Mouse (Mus musculus) layer of hippocampus, adult 8-10 months (tissue): ENCODE measurements around the gene Ktn1. TPM values are rescaled to one million over a fixed set of nuclear protein-coding genes. Genes with fewer than 3 reads are reported as not detected.

Experiments used
- DNase-seq, 2 experiments: peaks; one replicate each; pipeline ENCODE4 v3.0.0; 2022; ENCODE audit warnings: low spot score in 2 of 2
- total RNA-seq, 4 experiments: library from RNA; stranded (reverse); gene quantifications; 2 replicates each; pipeline ENCODE4 v1.2.4; 2022

The Ktn1 gene
- 10 to 100 TPM; 75.6 to 86.9 (median 83.7) TPM for total RNA-seq

DNA sequence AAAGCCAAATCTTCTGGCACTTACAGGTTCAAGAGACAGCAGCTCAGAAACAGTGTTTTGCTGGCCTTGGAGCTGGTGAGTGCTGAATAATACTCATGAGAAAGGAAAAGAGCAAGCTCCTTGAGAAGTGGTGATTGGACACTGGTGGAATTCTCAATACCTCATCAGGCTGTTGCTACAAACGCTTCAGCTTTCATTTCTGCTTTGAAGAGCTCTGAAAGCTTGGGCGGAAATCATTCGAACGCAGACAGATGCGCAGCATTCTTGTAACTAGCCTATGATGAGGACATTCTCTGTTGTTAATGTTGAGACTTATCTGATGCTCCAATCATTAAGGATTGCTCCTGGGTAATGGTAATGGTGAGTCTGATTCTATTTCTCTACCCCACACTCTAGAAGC is at the start of gene Ktn1:
TSS of gene Ktn1 (plus strand) at position 231 of the 400 bp plus-strand sequence.
- DNase-seq = peak in 1 of 2 experiments; percentile 7

DNA sequence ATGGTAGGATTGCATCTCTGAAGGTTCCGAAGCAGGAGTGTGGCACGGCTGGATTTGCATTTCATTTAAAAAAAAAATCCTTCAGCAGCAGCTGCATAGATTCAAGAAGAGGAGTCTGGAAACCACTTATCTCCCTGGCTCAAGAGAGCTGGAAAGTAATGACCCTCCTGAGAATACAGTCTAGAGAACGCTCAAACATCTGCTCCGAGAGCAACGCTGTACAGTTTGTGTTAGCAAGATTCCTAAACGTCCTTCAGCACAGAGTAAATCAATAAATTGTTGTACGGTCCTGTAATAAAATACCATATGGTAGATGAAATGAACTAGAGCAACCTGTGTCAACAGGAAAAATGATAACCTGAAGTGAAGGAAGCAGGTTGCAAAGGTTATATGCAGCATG is 35.0 kb upstream of the Ktn1 start:
- DNase-seq = no peak

DNA sequence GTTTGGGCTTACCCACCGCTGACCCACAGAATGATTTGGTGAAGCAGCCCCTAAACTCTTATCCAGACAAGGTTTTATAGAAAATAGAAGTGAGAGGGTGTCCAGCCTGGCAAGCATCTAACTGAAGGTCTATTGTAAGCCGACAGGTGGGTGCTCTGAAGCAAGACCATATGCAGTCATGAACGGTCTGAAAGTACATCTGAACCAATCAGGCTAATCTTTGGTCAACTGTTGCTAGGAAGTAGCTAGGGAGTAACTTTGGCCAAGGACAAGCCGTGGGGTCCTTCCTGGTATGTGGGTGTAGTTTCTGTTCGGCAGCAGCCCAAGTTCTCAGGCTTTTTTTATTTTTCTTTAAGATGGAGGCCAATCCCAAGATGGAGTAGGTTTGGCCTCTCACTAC is 29.4 kb upstream of the Ktn1 start:
- DNase-seq = no peak

DNA sequence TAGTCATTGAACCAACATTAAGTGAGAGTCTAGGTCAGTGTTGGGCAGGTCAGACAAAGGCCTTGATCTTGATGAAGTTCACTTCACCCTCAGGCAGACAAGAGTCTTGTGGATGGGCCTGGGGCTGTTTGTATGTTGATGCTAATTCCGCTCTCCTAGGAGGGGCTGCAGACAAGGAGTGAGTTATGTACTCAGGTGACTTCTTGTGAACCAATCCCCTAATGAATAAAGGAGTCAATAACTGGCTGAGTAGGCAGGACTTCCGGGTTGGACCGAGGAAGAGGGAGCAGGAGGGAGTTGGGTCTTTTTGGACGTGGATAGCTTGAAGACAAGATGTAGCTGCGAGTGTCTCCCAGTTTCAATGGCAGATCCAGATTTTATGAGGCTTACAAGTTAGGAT is 26.3 kb upstream of the Ktn1 start:
- DNase-seq = no peak

DNA sequence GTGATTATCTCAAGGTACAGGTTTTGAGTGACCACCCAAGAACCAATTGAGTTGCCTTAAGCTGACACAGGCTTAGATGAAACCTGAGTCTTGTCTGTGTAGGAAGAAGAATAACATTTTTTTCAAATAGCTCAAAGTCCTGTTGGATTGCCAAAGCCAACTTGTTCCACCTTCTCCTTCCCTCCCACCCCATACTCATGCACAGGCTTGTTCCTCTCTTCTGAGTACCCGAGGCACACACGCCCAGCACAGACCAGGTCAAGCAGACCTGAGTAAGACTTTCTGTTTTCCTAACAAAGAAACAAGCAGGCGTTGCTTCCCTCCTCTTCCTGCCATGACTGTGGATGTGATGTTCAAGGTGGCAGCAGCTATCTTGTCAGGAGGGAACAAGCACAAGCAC is 23.4 kb upstream of the Ktn1 start:
- no peak for DNase-seq

DNA sequence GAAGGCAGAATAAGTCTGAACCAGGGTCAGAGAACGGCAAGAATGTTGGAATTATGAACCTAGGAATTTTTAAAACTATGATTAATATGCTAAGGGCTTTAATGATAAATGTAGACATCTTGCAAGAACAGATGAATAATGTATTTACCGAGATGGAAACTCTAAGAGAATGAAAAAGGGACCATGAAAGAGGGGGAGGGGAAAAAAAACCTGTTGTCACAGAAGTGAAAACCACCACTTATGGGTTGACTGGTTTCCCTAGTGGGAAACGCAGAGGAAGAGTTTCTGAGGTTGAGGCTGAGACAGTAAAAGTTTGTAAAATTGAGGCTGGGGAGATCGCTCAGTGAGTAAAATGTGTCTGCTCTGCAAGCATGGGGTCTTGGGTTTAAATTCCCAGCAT is 22.1 kb upstream of the Ktn1 start:
- no peak for DNase-seq

DNA sequence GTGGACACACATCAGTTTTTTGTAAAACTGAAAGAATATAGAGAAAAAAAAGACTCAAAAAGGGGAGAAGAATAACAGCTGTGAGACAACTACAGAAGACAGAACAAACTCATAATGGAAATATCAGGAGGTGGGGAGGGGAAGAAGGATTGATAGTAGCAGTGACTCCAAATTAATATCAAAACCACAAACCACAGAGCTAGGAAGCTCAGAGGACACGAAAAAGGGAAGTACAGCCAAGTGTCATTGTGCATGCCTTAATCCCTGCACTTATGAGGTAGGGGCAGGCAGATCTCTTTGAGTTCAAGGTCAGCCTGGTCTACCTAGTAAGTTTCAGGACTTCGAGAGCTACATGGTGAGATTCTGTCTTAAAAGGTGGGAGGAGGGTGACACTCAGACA is 21.4 kb upstream of the Ktn1 start:
- no peak for DNase-seq

DNA sequence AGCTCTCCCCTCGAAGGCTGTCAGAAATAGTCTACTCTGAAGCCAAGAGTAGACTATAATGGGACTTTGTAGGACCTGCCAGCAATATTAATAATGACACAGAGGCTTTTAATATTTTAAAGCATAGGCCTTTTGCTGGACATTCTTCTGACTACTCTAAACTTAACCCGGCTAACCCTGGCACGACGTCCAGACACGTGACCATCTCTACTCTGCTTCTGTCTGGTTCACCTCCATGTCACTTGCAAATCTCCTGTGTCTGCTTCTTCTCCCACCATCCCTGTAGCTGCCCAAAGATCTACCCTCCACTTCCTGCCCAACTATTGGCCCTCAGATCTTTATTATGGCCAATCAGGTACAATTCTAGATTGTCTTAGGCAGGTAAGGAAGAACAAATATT is 20.9 kb upstream of the Ktn1 start:
- DNase-seq = no peak

DNA sequence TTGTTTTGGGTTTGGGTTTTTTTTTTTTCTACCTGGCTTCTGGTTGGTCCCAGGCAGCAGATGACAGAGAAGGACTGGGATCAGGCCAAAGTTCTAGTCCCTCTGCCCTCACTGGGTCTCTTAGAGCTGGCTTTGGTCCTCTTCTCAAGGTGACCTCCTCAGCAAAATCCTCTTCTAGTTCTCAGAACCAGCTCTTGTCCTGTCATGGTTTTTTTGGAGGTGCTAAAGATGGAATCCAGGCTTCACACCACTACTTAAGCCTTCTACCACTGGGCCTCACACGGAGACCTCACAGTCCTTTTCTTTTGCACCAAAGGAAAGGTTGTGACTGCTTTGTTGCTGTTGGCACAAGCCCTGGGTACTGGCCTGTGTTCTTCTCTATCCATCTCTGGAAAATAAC is 15.8 kb upstream of the Ktn1 start:
- no peak for DNase-seq

DNA sequence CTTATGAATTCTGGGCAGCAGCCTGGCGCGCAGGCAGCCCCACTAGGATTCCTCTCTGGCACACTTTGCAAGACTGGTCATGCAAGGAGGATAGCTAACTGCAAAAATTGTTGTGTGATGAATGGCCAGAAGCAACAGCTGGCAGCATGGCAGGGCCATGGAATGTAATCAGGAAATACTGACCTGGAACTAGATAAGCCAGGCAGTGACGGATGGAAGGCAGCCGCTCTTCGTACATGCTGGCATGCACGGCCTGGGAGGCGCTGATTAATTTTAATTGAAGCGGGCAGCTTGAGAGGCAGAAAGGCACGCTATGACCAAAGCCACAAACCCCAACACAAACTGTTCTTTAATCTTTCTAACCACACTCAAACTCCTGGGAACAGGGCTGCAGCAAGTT is 13.8 kb upstream of the Ktn1 start:
- no peak for DNase-seq

DNA sequence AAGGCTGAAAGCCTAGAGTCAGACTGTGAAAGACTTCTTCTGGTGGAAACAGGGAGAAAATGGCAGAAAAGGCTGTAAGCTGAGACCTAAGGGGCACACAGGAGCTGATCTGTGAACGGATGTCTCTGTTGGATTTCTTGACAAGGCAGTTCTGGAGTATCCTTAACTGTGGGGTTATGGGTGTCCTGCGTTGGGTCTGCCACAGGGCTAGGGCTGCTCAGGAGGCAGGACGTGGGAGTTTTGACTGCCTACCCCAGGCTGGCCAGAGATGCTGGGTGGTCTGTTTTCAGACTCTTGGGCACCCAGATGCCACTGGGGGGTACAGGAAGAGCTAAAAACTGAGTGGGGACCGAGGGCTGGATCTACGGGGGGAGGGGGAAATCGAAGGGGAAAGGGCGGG is 13.4 kb upstream of the Ktn1 start:
- DNase-seq = no peak

DNA sequence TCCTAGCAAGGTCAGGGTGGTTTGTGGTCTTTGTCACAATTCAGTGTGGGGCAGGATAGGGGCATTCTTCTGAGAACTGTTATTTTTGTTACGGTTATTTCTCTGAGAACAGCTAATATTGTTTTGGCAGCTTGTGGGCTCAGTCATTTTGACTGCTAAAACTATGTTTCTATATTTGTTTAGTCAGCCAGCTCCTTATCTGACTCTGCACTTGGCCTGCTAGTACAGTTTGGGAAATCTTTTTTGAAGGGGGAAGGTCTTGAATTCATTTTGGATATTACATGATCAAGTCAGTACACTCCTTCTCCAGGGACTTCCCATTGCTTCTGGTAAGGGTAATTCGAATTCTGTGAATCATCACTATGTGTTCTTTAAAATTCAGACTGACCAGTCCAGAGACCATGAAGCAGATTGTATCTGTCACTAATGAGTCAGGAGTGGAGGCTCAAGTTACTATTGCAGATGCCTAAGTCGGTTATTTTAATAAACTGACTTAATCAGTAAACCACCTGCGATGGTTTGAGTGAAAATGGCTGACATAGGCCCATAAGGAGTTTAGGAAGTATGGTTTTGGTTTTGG is 9.8 kb upstream of the Ktn1 start:
- no peak for DNase-seq

DNA sequence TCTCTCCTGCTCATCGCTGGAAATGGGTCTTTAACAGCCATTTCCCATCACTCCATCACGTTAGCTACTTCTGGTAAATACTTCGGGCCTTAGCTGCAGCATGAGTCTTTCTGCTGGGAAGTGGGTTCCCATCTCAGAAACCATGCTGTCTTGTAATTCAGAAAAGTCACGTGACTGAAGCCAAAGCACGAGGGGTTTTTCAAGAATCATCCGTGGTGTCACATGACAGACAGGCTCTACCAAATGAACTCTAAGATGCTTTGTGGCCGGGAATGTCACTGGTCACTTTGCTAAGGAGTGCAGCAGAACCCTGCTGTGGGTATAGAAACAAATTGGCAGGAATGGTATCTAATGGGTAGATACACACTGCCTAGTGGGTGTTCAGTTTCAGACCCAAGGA is 2.6 kb upstream of the Ktn1 start:
- no peak for DNase-seq

DNA sequence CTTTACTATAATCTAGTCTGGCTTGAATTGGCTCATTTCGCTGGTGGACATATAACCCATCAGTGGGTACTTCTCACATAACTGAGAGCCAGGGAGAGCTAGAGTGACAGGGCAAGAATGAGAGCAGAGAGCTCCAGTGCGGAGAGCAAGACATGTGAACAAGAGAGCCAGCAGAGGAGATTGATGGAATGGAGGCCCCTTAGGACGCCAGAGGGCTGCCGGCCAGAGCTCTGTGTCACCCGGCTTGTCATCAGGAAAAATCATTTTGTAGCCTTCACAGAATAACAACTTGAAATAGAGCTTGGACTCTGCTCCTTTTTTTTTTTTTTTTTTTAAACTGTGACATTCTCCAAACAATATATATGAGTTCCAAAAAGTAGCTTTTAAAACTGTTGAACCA is 2.0 kb upstream of the Ktn1 start:
- no peak for DNase-seq

DNA sequence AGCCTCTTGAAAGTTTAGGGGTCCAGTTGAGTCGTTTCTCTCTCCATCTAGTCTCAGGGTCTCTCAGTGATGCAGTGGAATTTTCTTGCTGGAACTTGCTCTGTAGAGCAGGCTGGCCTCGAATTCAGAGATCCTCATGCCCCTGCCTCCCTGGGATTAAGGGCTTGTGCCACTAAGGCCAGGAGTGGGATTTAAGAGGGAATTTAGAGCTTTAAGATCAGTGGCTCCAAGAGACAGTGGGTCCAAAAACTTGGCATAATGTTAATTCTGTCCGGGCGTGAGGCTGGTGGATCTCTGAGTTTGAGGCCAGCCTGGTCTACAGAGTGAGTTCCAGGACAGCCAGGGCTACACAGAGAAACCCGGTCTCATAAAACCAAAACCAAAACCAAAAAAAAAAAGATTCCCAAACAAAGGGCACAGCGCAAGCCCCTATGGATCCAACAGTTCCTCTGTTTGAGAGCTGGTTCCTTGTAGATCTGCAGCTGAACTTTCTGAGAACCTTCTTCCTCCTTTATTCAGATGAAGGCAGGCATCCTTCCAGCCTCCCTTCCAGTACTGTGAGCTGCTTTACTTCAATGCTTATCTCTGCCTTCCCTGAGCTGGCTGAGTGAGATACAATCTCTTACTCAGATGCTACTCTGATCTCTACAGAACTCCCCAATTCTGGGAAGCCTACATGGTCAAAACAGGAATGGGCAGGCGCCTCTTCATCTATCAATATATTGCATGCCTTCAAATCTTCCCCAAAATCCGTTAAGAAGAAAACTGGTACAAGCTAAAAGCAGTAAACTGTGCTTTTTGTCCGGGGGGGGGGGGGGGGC is 1.3 kb upstream of the Ktn1 start:
- DNase-seq = no peak

DNA sequence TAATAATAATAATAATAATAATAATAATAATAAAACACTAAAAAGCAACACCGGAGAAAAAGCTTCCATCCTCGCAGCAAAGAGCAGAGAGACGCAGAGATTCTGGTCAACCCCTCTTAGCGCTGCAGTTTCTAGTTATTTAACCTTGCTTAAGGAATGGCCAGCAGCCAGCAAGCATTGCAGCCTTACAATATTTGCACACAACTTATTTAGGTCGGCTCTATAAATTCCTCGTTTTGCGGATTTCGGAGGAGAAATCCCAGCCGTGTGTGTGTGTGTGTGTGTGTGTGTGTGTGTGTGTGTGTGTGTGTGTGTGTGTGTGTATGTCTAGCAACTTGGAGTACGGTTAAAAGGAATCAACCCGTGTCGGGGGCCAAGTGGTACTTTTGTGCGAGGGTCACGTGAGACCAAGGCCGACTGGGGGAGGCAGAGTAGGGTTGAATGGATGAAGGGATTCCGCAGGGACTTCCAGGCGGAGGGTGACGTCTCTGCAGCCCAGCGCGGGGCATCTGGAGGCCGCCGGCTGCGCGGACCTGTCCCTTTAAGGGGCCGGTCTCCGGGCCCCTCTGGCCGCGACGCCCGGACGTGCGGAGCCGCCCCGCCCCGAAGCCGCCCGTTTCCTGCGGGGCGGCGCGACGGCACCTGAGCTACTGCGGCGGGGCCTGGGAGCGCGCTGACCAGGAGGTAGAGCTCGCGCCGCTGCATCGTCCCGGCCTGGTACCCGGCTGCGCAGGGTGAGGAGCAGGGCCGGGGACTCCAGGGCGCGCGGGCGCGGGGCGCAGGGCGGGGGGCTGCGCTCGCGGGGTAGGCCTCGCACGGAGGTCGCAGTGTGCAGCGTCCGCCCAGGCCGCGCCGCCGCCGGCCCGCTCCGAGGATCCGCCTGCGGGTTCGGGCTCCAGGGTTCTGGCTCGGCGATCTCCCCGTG is 720 bp downstream of the Ktn1 start:
- peak; percentile 75 to 79 for DNase-seq

DNA sequence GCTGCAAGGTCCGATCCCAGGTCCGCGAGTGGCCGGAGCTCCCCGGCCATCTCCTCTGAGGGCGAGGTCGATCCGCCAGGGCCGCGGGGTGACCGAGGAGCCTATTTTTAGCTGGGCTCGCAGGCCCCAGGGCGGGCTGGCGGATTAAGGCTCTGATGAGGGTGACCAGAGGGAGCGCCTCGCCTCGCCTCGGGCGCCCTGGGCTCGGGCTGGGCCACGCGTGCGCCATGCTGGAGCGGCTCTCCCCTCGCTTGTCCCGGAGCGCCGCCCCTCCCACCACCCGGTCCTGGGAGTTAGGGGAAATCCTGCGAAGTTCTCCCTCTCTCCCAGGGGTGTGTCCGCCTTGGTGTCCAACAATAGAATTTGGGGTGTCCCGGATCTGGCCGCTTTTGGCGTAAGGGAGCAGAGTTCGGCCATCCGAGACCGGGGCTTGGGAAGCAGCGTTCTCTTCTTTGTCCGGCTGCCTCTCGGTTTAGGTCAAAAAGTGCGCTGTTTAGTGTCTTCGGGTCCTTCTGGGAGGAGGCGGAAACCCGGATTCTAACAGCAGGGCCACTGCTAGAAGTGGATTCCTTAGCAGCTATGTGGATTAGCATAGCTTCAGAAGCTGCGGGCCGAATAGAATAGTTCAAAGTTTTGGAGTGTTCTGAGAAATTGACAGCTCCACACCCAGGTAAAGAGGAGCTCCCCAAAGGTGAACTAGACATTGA is 1.5 kb downstream of the Ktn1 start:
- DNase-seq = peak; percentile 16

DNA sequence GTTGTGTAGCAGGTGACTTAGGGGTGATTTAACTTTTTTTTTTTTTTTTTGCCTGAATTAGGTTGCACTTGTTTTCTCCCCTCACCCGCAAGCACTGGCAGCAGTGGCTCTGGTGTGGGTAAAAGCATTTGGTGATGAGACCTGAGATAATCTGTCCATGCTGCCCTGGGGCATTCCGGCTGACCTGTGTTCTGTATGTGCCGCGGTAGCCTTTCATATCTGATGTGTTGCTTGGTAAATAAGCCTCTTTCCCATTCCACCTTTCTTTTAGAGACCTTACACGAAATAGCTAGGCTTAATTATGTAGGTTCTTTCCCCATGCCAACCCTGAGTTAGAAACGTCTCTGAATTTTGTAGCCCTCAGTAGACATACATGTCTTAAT is 2.1 kb downstream of the Ktn1 start:
- no peak for DNase-seq

DNA sequence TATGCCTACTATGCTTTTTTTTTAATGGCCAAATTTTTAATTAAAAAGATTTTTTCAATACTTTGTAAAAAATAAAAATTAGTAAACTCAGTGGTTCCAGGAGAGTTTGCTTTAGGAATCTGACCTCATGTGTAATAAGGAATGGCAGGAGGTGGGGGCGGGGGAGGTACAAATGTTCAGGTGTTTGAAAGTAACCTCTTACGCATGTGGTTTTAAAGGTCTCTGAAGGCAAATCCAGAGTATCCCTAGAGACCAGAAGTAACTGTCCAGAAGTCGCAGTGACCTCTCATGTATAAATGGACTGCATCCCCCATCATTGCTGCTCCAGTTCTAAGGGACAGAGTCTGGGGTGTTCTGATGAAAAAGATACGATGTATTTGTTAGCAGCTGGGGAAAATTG is 3.0 kb downstream of the Ktn1 start:
- DNase-seq = no peak

DNA sequence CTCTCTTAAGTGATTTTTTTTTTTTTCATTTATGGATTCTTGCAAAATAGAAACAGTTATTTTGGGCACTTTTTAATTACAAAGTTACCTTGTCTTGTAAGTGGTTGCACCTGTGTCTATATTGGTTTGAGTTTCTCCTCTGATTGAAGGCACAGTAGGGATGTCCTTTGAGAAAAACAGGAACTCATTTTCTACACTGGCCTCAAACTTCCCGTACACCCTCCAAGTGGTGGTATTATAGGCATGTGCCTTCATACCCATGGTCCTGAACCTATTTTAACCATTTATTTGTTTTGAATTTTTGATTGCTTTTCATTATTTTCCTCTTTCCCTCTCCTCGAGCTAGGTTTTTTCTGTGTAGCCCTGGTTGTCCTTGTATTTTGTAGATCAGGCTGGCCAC is 7.2 kb downstream of the Ktn1 start:
- no peak for DNase-seq

DNA sequence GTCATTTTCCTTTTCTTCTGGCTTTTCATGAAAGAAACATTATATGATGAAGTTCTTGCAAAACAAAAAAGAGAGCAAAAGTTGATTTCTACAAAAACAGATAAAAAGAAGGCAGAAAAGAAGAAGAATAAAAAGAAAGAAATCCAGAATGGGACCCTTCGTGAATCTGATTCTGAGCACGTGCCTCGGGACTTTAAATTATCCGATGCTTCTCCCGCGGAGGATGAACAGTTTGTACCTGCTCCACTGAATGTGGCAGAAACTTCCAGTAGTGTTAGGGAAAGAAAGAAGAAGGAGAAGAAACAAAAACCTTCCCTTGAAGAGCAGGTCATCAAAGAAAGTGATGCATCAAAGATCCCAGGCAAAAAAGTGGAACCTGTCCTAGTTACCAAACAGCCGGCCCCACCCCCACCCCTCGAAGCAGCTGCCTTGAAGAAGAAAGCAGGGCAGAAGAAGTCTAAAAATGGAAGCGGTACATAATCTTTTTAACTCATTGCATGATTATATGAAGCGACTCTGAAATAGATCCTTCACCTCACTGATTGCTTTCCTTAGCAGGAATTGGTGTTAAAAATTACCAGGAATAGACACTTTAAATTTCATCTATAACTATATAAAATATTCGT is 15.7 kb downstream of the Ktn1 start:
- DNase-seq = no peak
